Mouse (Mus musculus) lung, postnatal 14 days (tissue): ENCODE measurements around the gene Cep85l.

ENCODE experiments used
- DNase-seq: peaks from one replicate; pipeline ENCODE4 v3.0.0; 2021

The Cep85l gene

GRCm38 (mm10) chr10:53388227-53388920, 8.6 kb upstream of the Cep85l start:
- DNase-seq, result no peak

GRCm38 (mm10) chr10:53385438-53385837, 5.7 kb upstream of the Cep85l start:
- no peak for DNase-seq

- no peak for DNase-seq
These were observed 5.1 kb upstream of the Cep85l start for GRCm38 (mm10) chr10:53384896-53385295.

GRCm38 (mm10) chr10:53382696-53383365, 3.1 kb upstream of the Cep85l start:
- DNase-seq, result no peak

- DNase-seq, result no peak
These were observed 602 bp downstream of the Cep85l start for GRCm38 (mm10) chr10:53378981-53379708.

- DNase-seq, result no peak
These were observed 1.5 kb downstream of the Cep85l start for GRCm38 (mm10) chr10:53378296-53378695.

GRCm38 (mm10) chr10:53377096-53377495, 2.7 kb downstream of the Cep85l start:
- DNase-seq, result no peak

GRCm38 (mm10) chr10:53373885-53374578, 5.7 kb downstream of the Cep85l start:
- DNase-seq, result no peak

- no peak for DNase-seq
These were observed 12.5 kb downstream of the Cep85l start for GRCm38 (mm10) chr10:53367265-53367664.

GRCm38 (mm10) chr10:53364311-53364710, 15.4 kb downstream of the Cep85l start:
- DNase-seq, result no peak

GRCm38 (mm10) chr10:53359016-53359415, 20.7 kb downstream of the Cep85l start:
- no peak for DNase-seq

- DNase-seq, result no peak
These were observed 26.1 kb downstream of the Cep85l start for GRCm38 (mm10) chr10:53353665-53354064.

GRCm38 (mm10) chr10:53349254-53349653, 30.5 kb downstream of the Cep85l start:
- no peak for DNase-seq

- peak; percentile 70 for DNase-seq
These were observed 31.7 kb downstream of the Cep85l start for GRCm38 (mm10) chr10:53347787-53348755.

GRCm38 (mm10) chr10:53346916-53347315, 32.8 kb downstream of the Cep85l start:
- no peak for DNase-seq

GRCm38 (mm10) chr10:53346506-53346905, 33.2 kb downstream of the Cep85l start:
- peak; percentile 64 for DNase-seq

GRCm38 (mm10) chr10:53345508-53345907, 34.2 kb downstream of the Cep85l start:
- DNase-seq, result no peak

- DNase-seq, result peak; percentile 24
These were observed 35.9 kb downstream of the Cep85l start for GRCm38 (mm10) chr10:53343865-53344264.

GRCm38 (mm10) chr10:53343384-53343783, 36.4 kb downstream of the Cep85l start:
- no peak for DNase-seq

GRCm38 (mm10) chr10:53342166-53342728, 37.5 kb downstream of the Cep85l start:
- no peak for DNase-seq

- no peak for DNase-seq
These were observed 38.3 kb downstream of the Cep85l start for GRCm38 (mm10) chr10:53341288-53341965.
